Mouse (Mus musculus) intestine, embryonic 16.5 days (tissue): ENCODE measurements around the gene Evi5. TPM values are rescaled to one million over a fixed set of nuclear protein-coding genes. Genes with fewer than 3 reads are reported as not detected.

ENCODE experiments used
- ATAC-seq: fragments of 200-750 bp; cut with Nextera tagmentation; 2 replicates; pipeline ENCODE4 v1.8.0; 2017; ENCODE audit warnings: moderate TSS enrichment, moderate library complexity
- H3K27ac ChIP-seq: fragments of 300-500 bp; sonication (generic); 2 replicates; pipeline ENCODE4 v1.5.1; 2014; ENCODE audit warnings: mild to moderate bottlenecking, low read length
- H3K27me3 ChIP-seq: fragments of 300-500 bp; sonication (generic); replicated peaks from 2 replicates; pipeline ENCODE4 v1.6.1; 2014; ENCODE audit warnings: low read length, control low read depth, mixed read lengths; ENCODE audit not compliant: control insufficient read depth, insufficient read depth
- H3K36me3 ChIP-seq: fragments of 300-500 bp; sonication (generic); 2 replicates; pipeline ENCODE4 v1.6.1; 2014; ENCODE audit warnings: low read length, control low read depth; ENCODE audit not compliant: control insufficient read depth, insufficient read depth
- H3K4me1 ChIP-seq: fragments of 300-500 bp; sonication (generic); 2 replicates; pipeline ENCODE4 v1.6.1; 2014; ENCODE audit warnings: low read length, control low read depth, mixed read lengths; ENCODE audit not compliant: control insufficient read depth, insufficient read depth
- H3K4me2 ChIP-seq: fragments of 300-500 bp; sonication (generic); 2 replicates; pipeline ENCODE4 v1.6.1; 2014; ENCODE audit warnings: low read depth, low read length, control low read depth
- H3K4me3 ChIP-seq: fragments of 300-500 bp; sonication (generic); 2 replicates; pipeline ENCODE4 v1.5.1; 2014; ENCODE audit warnings: mild to moderate bottlenecking, low read length
- H3K9ac ChIP-seq: fragments of 300-500 bp; sonication (generic); 2 replicates; pipeline ENCODE4 v1.6.1; 2014; ENCODE audit warnings: low read depth, low read length
- H3K9me3 ChIP-seq: fragments of 300-500 bp; sonication (generic); 2 replicates; pipeline ENCODE4 v1.6.1; 2016; ENCODE audit warnings: low read length, control low read depth; ENCODE audit not compliant: control insufficient read depth
- WGBS: fragments of 180-500 bp; shearing (Covaris S2); extraction: QIAGEN DNeasy Blood & Tissue Kit; methylation state at CpG from one replicate; pipeline ENCODE4 v1.1.7; 2014; 5-methylcytosine and 5-hydroxymethylcytosine counted together
- polyA plus RNA-seq: library from polyadenylated mRNA; unstranded; fragments of >200 nt; fragmentation: Nextera tagmentation; extraction: Ambion mirVana; gene quantifications from 2 replicates; pipeline ENCODE4 v1.2.1, GENCODE M21; 2015

Gene Evi5
- polyA plus RNA-seq, 1 experiment from 2014 or later = 53.4 TPM

DNA sequence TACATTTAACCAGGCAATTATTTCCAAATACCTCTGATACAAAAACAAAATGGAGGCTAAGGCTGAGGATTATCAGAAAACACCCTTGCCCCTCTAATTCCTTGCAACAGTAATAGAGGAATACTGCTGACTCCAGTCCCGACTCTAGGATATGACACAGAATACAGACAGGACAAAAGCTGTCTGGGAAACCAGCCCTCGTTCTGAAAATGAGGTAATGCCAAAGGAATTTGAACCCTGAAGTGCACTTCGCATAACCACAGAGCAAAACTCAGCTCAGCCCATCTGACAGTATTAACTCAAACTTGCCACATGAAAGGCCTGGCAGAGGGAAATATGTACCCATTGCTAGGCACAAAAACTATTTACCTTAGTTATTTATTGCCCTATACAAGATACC is 81.6 kb downstream of the Evi5 start:
- ATAC-seq = peak; percentile 63; the same call in 1 of the 2 replicates
- no peak overlapping the region for H3K4me3 ChIP-seq
- H3K27ac ChIP-seq = no peak overlapping the region
- no peaks in the 10 kb centered on the region for H3K9me3 ChIP-seq
- 18% methylated on average over 3 of the region's 3 CpGs for WGBS
- 0 out of 2 replicates have a peak, but pooled peaks cover 3% of the 10 kb centered on the region for H3K4me1 ChIP-seq
- 0 out of 2 replicates have a peak, but pooled peaks cover 3% of the 10 kb centered on the region for H3K36me3 ChIP-seq
- H3K27me3 ChIP-seq = no peaks in the 10 kb centered on the region
- H3K9ac ChIP-seq = no peak overlapping the region
- H3K4me2 ChIP-seq = no peak overlapping the region

DNA sequence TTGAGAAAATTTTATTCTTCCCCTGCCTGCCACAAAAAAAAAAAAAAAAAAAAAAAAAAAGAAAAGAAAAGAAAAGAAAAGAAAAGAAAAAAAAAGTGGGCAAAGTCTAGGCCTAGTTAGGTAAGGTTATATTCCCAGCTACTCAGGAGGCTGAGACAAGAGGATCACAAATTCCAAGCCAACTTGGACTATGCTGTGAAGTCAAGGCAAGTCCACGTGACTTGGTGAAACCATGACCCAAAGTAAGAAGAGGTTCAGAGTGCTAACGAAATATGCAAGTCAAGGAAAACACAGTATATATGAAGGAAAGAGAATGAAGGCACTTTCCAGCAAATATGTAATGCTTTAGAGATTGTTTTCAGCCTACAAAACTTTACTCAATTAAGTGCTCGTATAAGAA is 82.4 kb downstream of the Evi5 start:
- Histone ChIP-seq H3K4me3 (no peak overlapping the region), H3K9ac (no peak overlapping the region), H3K27me3 (no peaks in the 10 kb centered on the region), H3K4me1 (0 out of 2 replicates have a peak, but pooled peaks cover 3% of the 10 kb centered on the region), H3K27ac (no peak overlapping the region), H3K9me3 (no peaks in the 10 kb centered on the region), H3K4me2 (no peak overlapping the region), H3K36me3 (0 out of 2 replicates have a peak, but pooled peaks cover 1% of the 10 kb centered on the region)
- WGBS = 95% methylated on average over 3 of the region's 3 CpGs
- ATAC-seq = no peak

DNA sequence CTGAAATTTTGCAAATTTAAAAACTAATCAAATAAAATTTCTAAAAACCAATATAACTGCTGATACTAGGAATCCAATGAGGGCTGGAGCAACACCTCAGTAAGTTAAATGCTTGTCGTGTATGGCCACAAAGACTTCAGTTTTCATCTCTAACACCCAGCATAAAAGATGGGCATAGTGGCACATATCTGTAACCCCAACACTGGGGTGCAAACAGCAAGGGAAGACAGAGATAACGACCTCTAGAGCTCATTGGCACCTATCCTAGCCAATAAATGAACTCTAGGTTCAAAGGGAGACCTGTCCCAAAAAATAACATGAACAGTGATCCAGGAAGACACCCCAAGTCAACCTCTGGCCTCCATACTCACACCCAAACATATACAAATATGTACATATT is 82.9 kb downstream of the Evi5 start:
- no peak overlapping the region for H3K27ac ChIP-seq

DNA sequence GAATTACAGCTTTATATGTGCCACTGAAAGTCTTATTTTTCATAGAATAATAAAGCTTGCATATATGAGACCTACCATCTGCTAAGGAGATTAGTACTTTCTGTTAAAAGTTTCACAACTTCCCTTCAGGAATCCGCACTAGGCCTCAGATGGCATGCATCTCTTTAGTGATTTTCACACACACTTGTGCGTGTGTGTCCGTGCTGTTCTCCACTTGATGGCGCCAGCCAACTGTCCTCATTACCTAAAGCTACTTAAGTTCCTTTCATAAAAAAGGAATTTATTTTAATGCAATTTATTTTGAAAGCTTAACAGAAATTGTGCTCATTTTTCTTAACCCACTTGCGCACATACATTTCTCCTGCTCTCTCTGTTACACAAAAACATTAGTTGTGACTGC is 85.4 kb downstream of the Evi5 start:
- ATAC-seq = no peak
- Histone ChIP-seq H3K27ac (no peak overlapping the region), H3K4me2 (no peak overlapping the region), H3K4me1 (0 out of 2 replicates have a peak, but pooled peaks cover 3% of the 10 kb centered on the region), H3K36me3 (0 out of 2 replicates have a peak, but pooled peaks cover 3% of the 10 kb centered on the region), H3K4me3 (no peak overlapping the region), H3K9ac (no peak overlapping the region), H3K9me3 (no peaks in the 10 kb centered on the region), H3K27me3 (no peaks in the 10 kb centered on the region)
- 73% methylated on average over 5 of the region's 5 CpGs for WGBS

More for the DNA sequence above, 82.9 kb downstream of the Evi5 start:
- H3K4me3 ChIP-seq = no peak overlapping the region
- no peaks in the 10 kb centered on the region for H3K27me3 ChIP-seq
- ATAC-seq = no peak
- H3K9me3 ChIP-seq = no peaks in the 10 kb centered on the region
- no peaks in the 10 kb centered on the region for H3K36me3 ChIP-seq
- no peak overlapping the region for H3K4me2 ChIP-seq
- no peak overlapping the region for H3K9ac ChIP-seq
- 92% methylated on average over 2 of the region's 2 CpGs for WGBS
- H3K4me1 ChIP-seq = 0 out of 2 replicates have a peak, but pooled peaks cover 3% of the 10 kb centered on the region

DNA sequence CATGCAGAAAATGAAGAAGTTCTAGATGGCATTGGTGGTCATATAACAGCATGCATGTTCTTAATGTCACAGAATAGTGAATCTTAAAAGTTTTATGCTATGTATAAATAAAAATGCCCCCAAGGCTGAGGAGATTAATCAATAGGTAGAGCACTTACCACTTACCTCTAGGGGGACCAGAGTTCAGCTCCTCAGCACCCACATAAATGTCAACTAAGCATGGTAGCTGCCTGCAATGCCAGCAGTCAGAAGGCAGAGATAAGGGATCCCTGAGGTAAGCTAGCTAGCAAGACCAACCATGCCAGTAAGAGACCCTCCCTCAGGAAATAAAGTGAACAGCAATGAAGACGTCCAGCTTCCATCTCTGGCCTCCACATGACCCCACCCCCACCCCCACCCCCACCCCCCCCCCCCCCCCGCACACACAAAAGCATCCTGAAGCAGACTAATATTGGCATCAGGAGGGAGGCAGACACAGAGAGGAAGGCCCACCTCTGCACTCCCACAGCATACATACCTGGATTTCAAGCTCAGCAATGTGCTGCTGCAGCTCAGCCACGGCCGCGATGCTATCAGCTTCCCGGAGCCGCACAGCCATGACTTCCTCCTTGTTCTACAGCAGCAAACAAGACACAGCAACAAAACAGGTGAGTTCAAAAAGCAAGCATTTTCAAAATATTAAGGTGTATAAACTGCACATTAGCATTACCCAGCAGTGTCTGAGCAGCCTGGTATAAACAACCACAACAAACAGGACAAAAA is 87.0 kb downstream of the Evi5 start:
- 84% methylated on average over 7 of the region's 7 CpGs for WGBS
- ATAC-seq = no peak
- no peaks in the 10 kb centered on the region for H3K9me3 ChIP-seq
- H3K4me3 ChIP-seq = no peak overlapping the region
- no peaks in the 10 kb centered on the region for H3K4me1 ChIP-seq
- H3K27me3 ChIP-seq = no peaks in the 10 kb centered on the region
- H3K27ac ChIP-seq = no peak overlapping the region
- H3K4me2 ChIP-seq = no peak overlapping the region
- no peak overlapping the region for H3K9ac ChIP-seq
- H3K36me3 ChIP-seq = 0 out of 2 replicates have a peak, but pooled peaks cover 3% of the 10 kb centered on the region

DNA sequence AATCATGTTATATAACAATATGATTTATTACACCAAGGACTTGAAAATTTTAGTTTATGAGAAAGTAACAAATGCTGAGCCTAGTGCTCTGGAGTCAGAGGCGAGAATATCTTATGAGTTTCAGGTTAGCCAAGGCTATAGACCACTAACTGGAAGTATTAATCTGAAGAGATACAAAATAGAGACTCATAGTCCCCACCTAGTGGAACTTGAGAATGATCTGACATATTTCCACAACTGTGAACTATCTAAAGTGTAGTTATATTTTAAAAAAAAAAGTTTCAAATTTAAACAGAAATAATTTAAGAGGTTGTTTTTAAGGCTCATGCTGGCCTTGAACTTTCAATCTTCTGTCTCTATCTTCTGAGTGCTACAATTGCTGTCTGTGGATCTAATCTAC is 92.5 kb downstream of the Evi5 start:
- Histone ChIP-seq H3K4me2 (no peak overlapping the region), H3K9ac (no peak overlapping the region), H3K27ac (no peak overlapping the region), H3K27me3 (no peaks in the 10 kb centered on the region), H3K36me3 (0 out of 2 replicates have a peak, but pooled peaks cover 3% of the 10 kb centered on the region), H3K9me3 (no peaks in the 10 kb centered on the region), H3K4me3 (no peak overlapping the region), H3K4me1 (no peaks in the 10 kb centered on the region)
- ATAC-seq = no peak
- WGBS = 91% methylated on average over 1 of the region's 1 CpGs

DNA sequence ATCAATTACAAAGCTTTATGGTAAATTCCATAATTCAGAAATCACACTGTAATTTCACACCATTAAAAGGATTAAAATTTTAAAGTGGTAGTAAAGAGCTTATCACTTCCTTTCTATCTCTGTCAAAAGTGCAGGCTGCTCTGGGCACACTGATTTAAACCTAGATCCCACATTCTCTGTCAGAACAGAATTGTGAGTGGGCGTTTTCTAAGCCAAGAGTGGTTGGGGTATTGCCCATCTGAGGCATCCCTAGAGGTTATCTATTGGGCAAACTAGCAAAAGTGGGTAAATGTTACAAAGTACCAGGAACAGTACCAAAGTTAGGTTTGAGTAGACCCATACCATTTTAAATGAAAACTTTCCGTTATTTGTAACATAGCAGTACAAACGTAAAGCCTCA is 96.1 kb downstream of the Evi5 start:
- no peak overlapping the region for H3K4me3 ChIP-seq
- no peaks in the 10 kb centered on the region for H3K36me3 ChIP-seq
- no peaks in the 10 kb centered on the region for H3K27me3 ChIP-seq
- H3K9me3 ChIP-seq = no peaks in the 10 kb centered on the region
- H3K4me1 ChIP-seq = no peaks in the 10 kb centered on the region
- no peak overlapping the region for H3K27ac ChIP-seq
- H3K4me2 ChIP-seq = no peak overlapping the region
- no peak for ATAC-seq
- WGBS = 84% methylated on average over 3 of the region's 3 CpGs
- no peak overlapping the region for H3K9ac ChIP-seq

DNA sequence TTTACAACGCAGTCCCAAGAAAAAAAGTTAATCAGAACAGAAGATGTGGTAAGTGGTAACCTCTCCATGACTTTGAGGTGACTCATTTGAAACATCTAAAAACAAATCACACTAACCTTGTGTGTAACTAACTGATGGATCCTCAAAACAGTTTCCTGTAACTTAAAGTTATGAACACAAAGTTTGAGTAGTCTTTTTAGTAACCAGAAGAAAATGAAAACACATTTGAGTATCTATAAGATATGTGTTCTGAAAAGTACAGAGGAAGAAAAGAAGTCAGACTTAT is 97.4 kb downstream of the Evi5 start:
- Histone ChIP-seq H3K9me3 (no peaks in the 10 kb centered on the region), H3K9ac (no peak overlapping the region), H3K36me3 (no peaks in the 10 kb centered on the region), H3K4me1 (no peaks in the 10 kb centered on the region), H3K4me2 (no peak overlapping the region), H3K27me3 (no peaks in the 10 kb centered on the region), H3K27ac (no peak overlapping the region), H3K4me3 (no peak overlapping the region)
- WGBS = 90% methylated on average over 1 of the region's 1 CpGs
- peak; percentile 48; the same call in 1 of the 2 replicates for ATAC-seq

DNA sequence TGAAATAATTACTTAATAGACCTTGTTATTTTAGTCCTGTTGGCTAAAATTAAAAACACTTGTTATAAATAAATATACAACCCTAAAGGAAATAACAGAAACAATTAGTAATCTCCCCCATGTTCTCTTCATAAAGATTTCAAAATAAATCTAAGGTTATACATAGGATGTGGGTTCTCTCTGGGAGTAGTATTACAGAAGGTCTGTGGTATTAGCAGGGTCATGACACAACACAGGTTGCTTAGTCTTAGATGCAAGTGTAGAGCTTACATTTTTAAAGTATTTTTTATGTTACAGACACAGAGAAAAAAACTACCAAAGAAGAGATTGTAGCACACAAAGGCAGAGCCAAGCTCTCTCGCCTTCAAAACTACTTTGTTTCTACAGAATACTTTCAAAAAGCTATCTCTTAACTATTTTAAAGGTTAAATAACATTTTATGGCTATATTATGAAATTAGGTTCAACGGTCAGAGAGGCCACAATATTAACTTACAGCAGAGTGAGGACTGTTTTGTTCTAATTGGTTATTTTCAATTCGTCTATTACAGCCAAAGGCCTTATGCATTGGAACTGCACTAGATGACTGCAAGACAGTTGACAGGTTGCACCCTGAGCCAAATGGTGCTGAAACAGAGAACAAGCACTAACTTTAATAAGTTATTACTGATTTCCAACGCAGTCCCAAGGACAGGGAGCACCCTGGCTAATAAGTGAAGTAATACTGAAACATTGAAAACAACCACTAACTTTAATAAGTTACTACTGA is 97.9 kb downstream of the Evi5 start:
- Histone ChIP-seq H3K27me3 (no peaks in the 10 kb centered on the region), H3K27ac (no peak overlapping the region), H3K4me3 (no peak overlapping the region), H3K4me2 (no peak overlapping the region), H3K9me3 (no peaks in the 10 kb centered on the region), H3K4me1 (no peaks in the 10 kb centered on the region), H3K9ac (no peak overlapping the region), H3K36me3 (no peaks in the 10 kb centered on the region)
- WGBS = 70% methylated on average over 4 of the region's 4 CpGs
- ATAC-seq = peak; percentile 89
